Mouse (Mus musculus) thymus, adult 2 months (tissue): ENCODE measurements at regions not wholly inside any gene's neighbourhood (a gene's known extent, or its start where the extent isn't known, plus 50 kb on each side); places are given as distances from the start of the nearest gene placed in this dataset.

Experiments
- CTCF ChIP-seq: fragments of 200-500 bp; IDR thresholded peaks from 2 replicates; pipeline ENCODE4 v1.5.1; 2012; ENCODE audit warnings: mild to moderate bottlenecking, control low read depth, low read length, moderate library complexity, borderline replicate concordance; ENCODE audit not compliant: control insufficient read depth, poor library complexity, insufficient read depth; ENCODE audit errors: extremely low read depth
- POLR2A ChIP-seq: fragments of 200-500 bp; IDR thresholded peaks from 2 replicates; pipeline ENCODE4 v1.6.1; 2012; ENCODE audit warnings: mild to moderate bottlenecking, low read length, control low read depth, moderate library complexity; ENCODE audit not compliant: control insufficient read depth, poor library complexity, insufficient read depth; ENCODE audit errors: extremely low read depth

- TF ChIP-seq POLR2A = no peak
- no peak for TF ChIP-seq CTCF
Observed at GRCm38 (mm10) chr1:43251356-43251755, 54.6 kb upstream of the Fhl2 start.
